Mouse (Mus musculus) liver, embryonic 13.5 days (tissue): Measurements from ENCODE around the gene Trip6. TPM values are rescaled to one million over a fixed set of nuclear protein-coding genes. Genes with fewer than 3 reads are reported as not detected.

Experiments used
- microRNA-seq: library from miRNA; unstranded; fragments of <30 nt; microRNA quantifications from one replicate; pipeline ENCODE4, GENCODE M21; 2016
- polyA plus RNA-seq: library from polyadenylated mRNA; unstranded; fragments of >200 nt; fragmentation: Nextera tagmentation; extraction: Ambion mirVana; gene quantifications from 2 replicates; pipeline ENCODE4 v1.2.1, GENCODE M21; 2015

Gene Trip6
- polyA plus RNA-seq, 1 experiment from 2014 or later, result 10.6 TPM

Small RNAs within 50 kb of the gene (microRNA-seq; reads per million reads assigned to microRNA genes)
- gene Mir7036, result not detected
- gene Mir8116, result 2.1 reads per million

Other genes with a start within 250 kb of the Trip6 start
- gene Serpine1, start 242.1 kb downstream of the Trip6 start, polyA plus RNA-seq, result 0.05 TPM in 1 of 2 replicates, not detected in the other
- gene Trim56, start 198.2 kb downstream of the Trip6 start, polyA plus RNA-seq, result 8.4 and 9.9 TPM in 2 replicates
- not detected in 2 replicates for gene Muc3, start 165.1 kb downstream of the Trip6 start, polyA plus RNA-seq
- 0.05 TPM in 1 of 2 replicates, not detected in the other for gene Muc3a, start 102.0 kb downstream of the Trip6 start, polyA plus RNA-seq
- 15.9 and 16.6 TPM in 2 replicates for gene Ache, start 26.9 kb downstream of the Trip6 start, polyA plus RNA-seq
- gene Ufsp1, start 19.8 kb downstream of the Trip6 start, polyA plus RNA-seq, result 8.4 TPM in 2 replicates
- 86.7 and 102 TPM in 2 replicates for gene Srrt, start 6.7 kb downstream of the Trip6 start, polyA plus RNA-seq
- gene Slc12a9, start 19.2 kb upstream of the Trip6 start, polyA plus RNA-seq, result 2.8 and 3.2 TPM in 2 replicates
- gene Ephb4, start 35.7 kb upstream of the Trip6 start, polyA plus RNA-seq, result 5.6 and 8.1 TPM in 2 replicates
- 0.12 and 0.16 TPM in 2 replicates for gene Zan, start 162.7 kb upstream of the Trip6 start, polyA plus RNA-seq
- gene Pop7, start 188.1 kb upstream of the Trip6 start, polyA plus RNA-seq, result 45.7 and 46.1 TPM in 2 replicates
- 3.3 and 3.7 TPM in 2 replicates for gene Gigyf1, start 204.1 kb upstream of the Trip6 start, polyA plus RNA-seq
- gene Epo, start 218.8 kb upstream of the Trip6 start, polyA plus RNA-seq, result 0.96 and 1.2 TPM in 2 replicates
- gene Gnb2, start 219.1 kb upstream of the Trip6 start, polyA plus RNA-seq, result 139 and 159 TPM in 2 replicates
- 0.14 and 0.16 TPM in 2 replicates for gene Actl6b, start 239.1 kb upstream of the Trip6 start, polyA plus RNA-seq